Mouse (Mus musculus): ENCODE data around the gene Klra8. TPM values are rescaled to one million over a fixed set of nuclear protein-coding genes. Genes with fewer than 3 reads are reported as not detected.
"Not testable (repeated sequence)": the region's sequence is repeated elsewhere in the genome, so short reads cannot be mapped to it uniquely, and the experiment has no call there.

Gene Klra8
- polyA plus RNA-seq (2012; rRNA removed), result not detected in 2 replicates

GRCm38 (mm10) chr6:130129798-130130197 lies at the start of gene Klra8:
Klra8 (minus strand) TSS chr6:130129898.
- DNase-seq (ENCODE audit: extremely low spot score in 1 of 2, low spot score in 1 of 2), result not testable (repeated sequence)

GRCm38 (mm10) chr6:130110485-130110884 lies 19.2 kb downstream of the Klra8 start:
- no peak for DNase-seq (ENCODE audit: extremely low spot score in 1 of 2, low spot score in 1 of 2)

- not testable (repeated sequence) for DNase-seq (ENCODE audit: extremely low spot score in 1 of 2, low spot score in 1 of 2)
Measured at GRCm38 (mm10) chr6:130102743-130103142, 27.0 kb downstream of the Klra8 start.

- no peak for DNase-seq (ENCODE audit: extremely low spot score in 1 of 2, low spot score in 1 of 2)
Measured at GRCm38 (mm10) chr6:130092336-130092948, 37.3 kb downstream of the Klra8 start.

DNA sequence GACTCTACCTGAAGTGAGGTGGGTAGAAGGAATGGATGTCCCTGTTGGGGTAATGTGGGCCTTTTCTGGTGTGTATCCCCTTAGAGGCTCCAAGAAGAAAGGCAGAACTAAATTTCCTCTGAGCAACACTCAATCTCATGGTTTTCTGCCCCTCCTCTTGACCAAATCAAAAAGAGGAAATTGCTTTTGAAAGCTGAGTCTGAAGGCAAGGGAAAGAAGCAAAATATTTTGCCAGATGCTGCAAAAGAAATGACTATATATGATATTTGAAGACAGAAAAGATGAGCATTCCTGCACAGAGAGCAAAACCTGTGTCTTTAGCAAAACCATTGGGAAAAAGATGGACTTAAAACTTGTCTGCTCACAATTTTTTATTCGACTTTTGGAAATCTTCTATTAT lies 62.5 kb downstream of the Klra8 start, which contains the start of gene Klra4:
Gene Klra4, minus strand, starts transcription at position 101 of the 400 bp plus-strand sequence.
- DNase-seq (ENCODE audit: extremely low spot score in 1 of 2, low spot score in 1 of 2), result not testable (repeated sequence)

Other genes starting within 250 kb of the Klra8 start
- not detected in 2 replicates for gene Klra5, start 212.2 kb downstream of the Klra8 start, polyA plus RNA-seq (2012; rRNA removed)
- not detected in 2 replicates for gene Klra6, start 102.9 kb downstream of the Klra8 start, polyA plus RNA-seq (2012; rRNA removed)
- gene Klra4, start 62.6 kb downstream of the Klra8 start, polyA plus RNA-seq (2012; rRNA removed), result not detected in 2 replicates
- not detected in 2 replicates for gene Klra9, start 63.2 kb upstream of the Klra8 start, polyA plus RNA-seq (2012; rRNA removed)
- gene Klra7, start 103.4 kb upstream of the Klra8 start, polyA plus RNA-seq (2012; rRNA removed), result not detected in 2 replicates
- gene Klra10, start 152.0 kb upstream of the Klra8 start, polyA plus RNA-seq (2012; rRNA removed), result not detected in 2 replicates
- gene Klra3, start 207.7 kb upstream of the Klra8 start, polyA plus RNA-seq (2012; rRNA removed), result not detected in 2 replicates